Mouse (Mus musculus) splenic B cell, adult 2 months (primary cell): ENCODE results near the gene Kif1a.
A peak's percentile ranks its signal among the peaks of the same experiment; 100 is the strongest.

Experiments used
- DNase-seq: peaks from one replicate; pipeline ENCODE4 v3.0.0-alpha.2; 2011; ENCODE audit warnings: low read depth, low spot score
- H3K27me3 ChIP-seq: 2 replicates; pipeline ENCODE4 v1.6.1; 2012; ENCODE audit warnings: mild to moderate bottlenecking, low read length, moderate library complexity, mixed read lengths; ENCODE audit not compliant: control insufficient read depth, poor library complexity, insufficient read depth, severe bottlenecking
- H3K36me3 ChIP-seq: 2 replicates; pipeline ENCODE4 v1.6.1; 2012; ENCODE audit warnings: mild to moderate bottlenecking, low read length, moderate library complexity, mixed read lengths; ENCODE audit not compliant: control insufficient read depth, poor library complexity, insufficient read depth, severe bottlenecking

Gene Kif1a

GRCm38 (mm10) chr1:93071487-93071971 is 30.2 kb downstream of the Kif1a start:
- no peaks in the 10 kb centered on the region for H3K27me3 ChIP-seq
- H3K36me3 ChIP-seq, result no peaks in the 10 kb centered on the region
- DNase-seq, result peak; percentile 18

GRCm38 (mm10) chr1:93070881-93071280 is 30.9 kb downstream of the Kif1a start:
- no peaks in the 10 kb centered on the region for H3K36me3 ChIP-seq
- DNase-seq, result no peak
- no peaks in the 10 kb centered on the region for H3K27me3 ChIP-seq

GRCm38 (mm10) chr1:93068553-93068952 is 33.2 kb downstream of the Kif1a start:
- DNase-seq, result no peak
- H3K36me3 ChIP-seq, result no peaks in the 10 kb centered on the region
- no peaks in the 10 kb centered on the region for H3K27me3 ChIP-seq

DNA sequence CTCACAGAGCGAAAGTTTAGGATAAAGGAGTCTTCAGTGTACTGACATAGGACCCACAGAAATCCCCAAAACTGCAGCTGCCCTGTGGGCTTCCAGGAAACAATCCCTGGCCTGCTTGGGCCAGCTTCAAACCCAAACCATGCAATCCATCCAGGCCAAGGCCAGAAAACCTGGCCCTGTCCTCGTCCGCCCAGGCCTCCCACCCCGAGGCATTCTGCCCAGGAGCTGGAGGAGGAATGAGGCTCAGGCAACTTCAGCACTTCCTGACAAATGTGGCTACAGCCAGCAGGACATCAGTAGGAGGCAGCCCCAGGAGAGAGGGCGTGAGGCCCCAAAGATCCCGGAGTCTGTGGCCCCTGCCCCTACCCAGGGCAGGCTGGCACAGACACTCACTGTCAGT is 36.1 kb downstream of the Kif1a start:
- DNase-seq, result no peak
- Histone ChIP-seq H3K27me3 (no peaks in the 10 kb centered on the region), H3K36me3 (no peaks in the 10 kb centered on the region)

GRCm38 (mm10) chr1:93063694-93064093 is 38.1 kb downstream of the Kif1a start:
- H3K27me3 ChIP-seq, result no peaks in the 10 kb centered on the region
- no peak for DNase-seq
- H3K36me3 ChIP-seq, result no peaks in the 10 kb centered on the region

DNA sequence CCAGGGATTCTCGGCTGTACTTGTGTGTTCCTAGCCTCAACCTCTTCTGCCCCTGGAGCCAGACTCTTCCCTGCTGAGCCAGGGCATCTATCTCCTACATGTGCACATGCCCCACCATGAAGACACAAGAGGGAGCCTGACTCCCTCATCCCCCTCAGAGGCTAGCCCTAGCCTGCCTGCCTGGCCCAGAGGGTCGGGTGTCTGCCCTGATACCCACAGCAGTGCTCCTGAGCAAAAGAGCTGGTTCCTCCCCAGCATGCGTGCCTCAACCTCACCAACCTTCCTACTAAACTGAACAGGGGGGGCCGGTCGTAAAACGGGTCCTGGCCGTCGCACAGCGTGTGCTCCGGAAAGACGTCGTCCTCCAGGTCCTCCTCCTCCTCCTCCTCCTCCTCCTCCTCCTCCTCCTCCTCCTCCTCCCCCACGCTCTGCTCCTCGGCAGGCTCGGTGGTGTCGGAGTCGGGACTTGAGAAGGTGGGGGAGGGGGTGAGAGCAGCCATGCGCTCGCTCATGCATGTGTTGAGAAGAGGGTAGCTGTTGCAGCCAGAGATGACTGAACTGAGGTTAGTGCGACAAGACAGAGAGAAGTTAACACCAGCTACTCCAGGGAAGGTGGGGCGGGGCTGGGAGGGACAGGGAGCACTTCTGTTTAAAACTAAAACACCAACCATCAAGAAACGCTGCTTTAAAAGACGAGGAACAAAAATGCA is 50.5 kb downstream of the Kif1a start:
- DNase-seq, result no peak
- no peaks in the 10 kb centered on the region for H3K36me3 ChIP-seq
- H3K27me3 ChIP-seq, result no peaks in the 10 kb centered on the region

- Histone ChIP-seq H3K27me3 (no peaks in the 10 kb centered on the region), H3K36me3 (no peaks in the 10 kb centered on the region)
- no peak for DNase-seq
These were observed 51.7 kb downstream of the Kif1a start for GRCm38 (mm10) chr1:93050071-93050470.

- no peaks in the 10 kb centered on the region for H3K27me3 ChIP-seq
- no peaks in the 10 kb centered on the region for H3K36me3 ChIP-seq
- no peak for DNase-seq
These were observed 55.5 kb downstream of the Kif1a start for GRCm38 (mm10) chr1:93046153-93046789.

- H3K27me3 ChIP-seq, result no peaks in the 10 kb centered on the region
- no peaks in the 10 kb centered on the region for H3K36me3 ChIP-seq
- no peak for DNase-seq
These were observed 65.8 kb downstream of the Kif1a start for GRCm38 (mm10) chr1:93035981-93036380.

DNA sequence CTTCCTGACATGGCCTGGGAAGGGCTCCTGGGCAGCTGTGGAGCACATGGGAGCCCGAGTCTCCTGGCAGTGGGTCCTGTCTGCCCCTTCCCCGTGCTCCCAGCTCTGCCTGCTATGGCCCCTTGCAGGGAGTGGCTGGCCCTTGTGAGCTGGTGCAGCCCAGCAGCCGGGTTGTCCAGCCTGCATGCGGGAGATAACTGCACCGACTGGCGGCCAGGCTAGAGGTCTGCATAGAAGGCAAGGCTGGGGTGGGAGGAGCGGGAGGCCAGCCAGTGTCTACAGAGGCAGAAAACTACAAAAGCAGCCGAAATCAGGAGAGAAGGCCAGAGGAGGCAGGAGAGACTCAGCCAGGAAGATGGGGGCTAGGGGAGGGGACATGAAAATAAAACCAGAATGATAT is 67.8 kb downstream of the Kif1a start:
- no peak for DNase-seq
- Histone ChIP-seq H3K27me3 (no peaks in the 10 kb centered on the region), H3K36me3 (no peaks in the 10 kb centered on the region)

DNA sequence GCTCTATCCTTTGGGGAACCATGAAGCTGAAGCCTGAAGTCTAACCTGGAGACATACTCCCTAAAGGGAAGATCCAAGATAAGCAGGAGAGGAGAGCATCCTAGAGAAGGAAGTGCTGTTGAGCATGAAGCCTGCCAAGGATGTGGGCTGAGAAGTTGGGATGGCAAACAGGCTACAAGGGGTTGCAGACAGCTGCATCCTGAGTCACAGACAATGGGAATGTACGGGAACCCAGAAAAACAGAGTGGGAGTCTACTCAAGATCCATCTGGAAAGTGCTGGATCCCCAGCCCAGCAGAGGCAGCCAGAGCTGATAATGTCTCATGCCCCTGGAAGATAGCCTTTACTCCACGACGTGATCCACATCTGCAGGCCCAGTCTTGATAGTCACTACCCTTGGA is 70.6 kb downstream of the Kif1a start:
- no peaks in the 10 kb centered on the region for H3K36me3 ChIP-seq
- H3K27me3 ChIP-seq, result no peaks in the 10 kb centered on the region
- no peak for DNase-seq

DNA sequence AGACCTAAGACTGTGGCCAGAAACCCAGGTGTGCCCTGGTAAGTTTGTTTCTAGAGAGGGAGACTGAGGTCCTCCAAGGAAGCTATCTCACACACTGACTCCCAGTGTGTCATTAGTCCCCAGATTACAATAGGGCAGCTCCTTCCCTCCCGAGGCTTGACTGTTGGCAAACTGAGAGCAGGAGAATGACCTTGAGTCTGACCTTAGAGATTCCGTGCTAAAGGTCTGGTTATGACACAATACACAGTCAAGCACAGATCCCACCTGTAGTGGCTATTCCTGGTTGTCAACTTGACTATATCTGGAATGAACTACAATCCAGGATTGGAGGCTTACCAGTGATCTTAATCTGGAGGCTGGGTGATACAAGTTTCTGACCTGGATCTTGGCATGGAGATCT is 71.7 kb downstream of the Kif1a start:
- H3K27me3 ChIP-seq, result no peaks in the 10 kb centered on the region
- no peaks in the 10 kb centered on the region for H3K36me3 ChIP-seq
- no peak for DNase-seq

DNA sequence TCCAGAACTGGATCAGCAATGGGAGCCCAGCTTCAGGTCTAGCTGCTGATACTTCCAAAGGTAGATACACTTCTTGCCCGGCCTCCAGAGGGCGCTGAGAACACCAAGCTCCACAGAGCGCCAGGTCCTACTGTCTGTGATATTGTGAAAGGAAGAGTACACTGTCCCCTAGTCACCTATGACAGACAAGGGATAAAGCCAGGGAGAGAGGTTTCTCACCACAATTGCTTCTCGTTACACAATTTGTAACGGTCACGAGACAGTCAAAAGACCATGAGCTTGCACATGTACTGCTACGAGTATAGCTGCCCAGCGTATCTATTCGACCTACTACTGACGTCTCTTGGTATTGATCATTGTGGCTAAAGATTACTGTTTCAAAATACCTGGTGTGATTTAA is 72.4 kb downstream of the Kif1a start:
- no peak for DNase-seq
- Histone ChIP-seq H3K27me3 (no peaks in the 10 kb centered on the region), H3K36me3 (no peaks in the 10 kb centered on the region)

- H3K27me3 ChIP-seq, result no peaks in the 10 kb centered on the region
- DNase-seq, result no peak
- no peaks in the 10 kb centered on the region for H3K36me3 ChIP-seq
These were observed 75.2 kb downstream of the Kif1a start for GRCm38 (mm10) chr1:93026600-93026999.

DNA sequence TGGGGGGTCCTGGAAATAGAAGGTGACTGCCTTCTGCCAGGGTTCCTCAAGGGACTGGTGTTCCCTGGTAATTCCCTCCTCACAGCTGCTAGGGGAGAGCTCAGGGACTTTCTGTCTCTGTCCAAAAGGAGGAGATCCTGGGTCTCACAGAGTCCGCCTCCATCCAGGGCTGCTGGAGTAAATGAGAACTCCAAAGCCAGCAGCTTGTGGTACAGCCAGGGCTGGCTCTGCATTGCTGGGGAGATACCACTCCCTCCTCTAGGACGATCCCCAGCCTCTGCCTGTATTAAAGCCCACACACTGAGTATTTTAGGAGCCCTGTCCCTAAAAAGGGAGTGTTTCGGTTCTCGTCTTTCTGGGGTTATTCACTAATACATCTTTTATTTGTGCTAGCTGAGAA is 81.1 kb downstream of the Kif1a start:
- no peak for DNase-seq
- H3K27me3 ChIP-seq, result no peaks in the 10 kb centered on the region
- H3K36me3 ChIP-seq, result no peaks in the 10 kb centered on the region
